Mouse (Mus musculus) spleen, postnatal 10 days (tissue): ENCODE measurements around the gene Ndufa5.
A peak's percentile ranks its signal among the peaks of the same experiment; 100 is the strongest.

Experiments used
- DNase-seq, 2 experiments: peaks; one replicate each; pipeline ENCODE4 v3.0.0; 2021 to 2022; ENCODE audit warnings: low spot score in 2 of 2

Ndufa5 gene

DNA sequence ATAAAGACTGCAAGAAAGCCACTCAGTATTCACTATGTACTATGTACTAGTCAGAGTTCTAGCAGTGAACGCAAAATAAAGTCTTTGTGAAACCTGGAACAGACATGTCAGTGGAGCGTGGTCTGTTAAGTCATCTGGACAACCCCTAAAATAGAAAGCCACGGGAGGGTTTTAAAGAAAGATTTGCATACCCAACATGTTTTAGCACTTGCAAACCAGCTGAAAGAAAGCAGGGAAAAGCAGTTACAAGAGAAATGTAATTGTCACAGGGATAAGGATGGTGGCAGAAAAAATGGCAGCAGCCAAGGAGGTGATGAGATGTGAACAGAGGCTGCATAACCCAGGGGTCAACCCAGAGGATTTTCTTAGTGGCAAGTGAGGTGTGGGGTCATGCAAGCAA is 2.1 kb downstream of the Ndufa5 start:
- no peak for DNase-seq

DNA sequence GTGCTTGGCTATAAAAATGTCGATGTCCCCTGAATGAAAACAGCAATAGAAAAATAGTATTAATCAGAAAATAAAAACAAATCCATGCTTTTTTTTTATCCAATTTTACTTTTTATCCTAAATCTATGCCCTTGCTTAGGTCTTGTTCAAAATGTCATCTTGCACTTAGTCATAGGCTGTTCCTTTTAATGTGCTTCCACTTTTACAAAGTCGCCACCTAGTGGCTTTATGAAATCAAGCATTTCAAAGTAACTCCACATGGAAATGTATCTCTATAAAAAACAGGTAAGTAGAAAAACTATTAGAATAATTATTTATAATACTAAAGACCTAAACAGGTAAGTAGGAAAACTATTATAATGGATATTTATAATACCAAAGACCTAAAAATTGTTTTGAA is 11.6 kb downstream of the Ndufa5 start:
- DNase-seq = no peak

DNA sequence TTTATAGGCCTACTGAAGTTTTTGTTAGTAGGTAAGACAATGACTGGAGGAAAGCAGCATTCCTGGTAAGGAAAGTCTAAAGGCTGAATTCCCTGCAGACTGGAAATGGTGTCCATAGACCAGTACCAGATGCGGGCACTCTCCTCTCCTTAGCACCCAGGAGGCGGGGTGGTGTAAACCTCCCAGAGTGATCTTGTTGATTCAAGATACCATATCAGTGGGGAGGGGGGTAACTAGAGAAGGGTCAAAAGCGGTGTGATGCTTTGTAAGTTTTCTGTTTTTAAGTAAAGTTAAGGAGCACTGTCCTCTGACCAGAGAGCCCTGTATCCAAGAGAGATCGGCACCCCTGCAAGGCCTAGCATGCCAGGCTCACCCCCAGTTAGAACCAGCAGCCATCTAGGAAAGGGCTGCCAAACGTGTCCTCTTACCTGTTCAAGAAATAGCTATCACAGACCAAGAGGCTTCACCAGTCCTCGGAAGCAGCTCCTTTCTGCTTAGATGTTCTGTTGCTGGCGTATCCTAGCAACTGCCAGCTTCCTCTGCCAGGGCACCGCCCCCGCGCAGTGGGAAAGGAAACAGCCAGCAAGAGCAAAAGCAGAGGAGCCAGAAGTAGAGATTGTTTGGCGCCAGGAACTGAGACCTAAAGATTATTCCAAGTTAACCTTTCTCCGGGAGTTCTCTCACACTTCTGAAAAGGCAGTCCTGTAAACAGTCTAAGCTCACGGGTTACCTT is 13.1 kb downstream of the Ndufa5 start, which contains the start of gene Iqub:
Gene Iqub, minus strand, starts transcription at position 516 of the 733 bp plus-strand sequence.
- DNase-seq = peak in 1 of 2 experiments; percentile 25

DNA sequence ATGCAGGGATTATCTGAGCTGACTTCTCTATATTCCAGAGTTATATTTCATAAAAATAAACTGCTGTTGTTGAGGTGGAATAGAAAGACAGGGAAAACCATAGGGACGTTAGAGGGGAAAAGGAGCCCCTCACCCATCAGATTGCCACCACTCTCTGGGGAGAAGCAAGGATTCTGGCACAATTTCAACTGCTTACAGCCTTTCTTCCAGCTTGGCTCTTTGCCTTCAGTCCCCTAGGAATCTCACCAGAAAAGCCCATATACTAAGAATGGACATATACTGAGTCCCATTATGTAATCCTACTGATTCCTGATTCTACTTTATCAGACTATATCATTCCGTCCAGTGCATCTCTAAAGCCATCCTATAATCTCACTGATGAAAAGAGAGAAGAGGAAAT is 23.7 kb downstream of the Ndufa5 start:
- DNase-seq = no peak

DNA sequence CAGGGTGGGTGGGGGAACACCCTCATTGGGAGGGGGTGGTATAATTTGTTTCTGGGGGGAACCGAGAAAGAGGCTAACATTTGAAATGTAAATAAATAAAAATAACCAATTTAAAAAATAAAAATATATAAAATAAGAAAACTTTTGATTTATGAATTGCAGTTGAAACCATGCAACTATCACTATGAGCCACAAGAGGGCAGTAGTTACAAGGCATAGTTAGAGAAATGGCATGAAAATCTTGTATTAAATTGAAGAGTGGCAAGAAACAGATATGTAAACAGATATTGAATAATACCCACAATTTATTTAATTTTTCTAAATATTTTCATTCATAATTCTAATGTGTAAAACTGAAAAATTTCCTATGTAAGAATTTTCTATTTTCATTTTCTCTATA is 37.5 kb downstream of the Ndufa5 start:
- no peak for DNase-seq

DNA sequence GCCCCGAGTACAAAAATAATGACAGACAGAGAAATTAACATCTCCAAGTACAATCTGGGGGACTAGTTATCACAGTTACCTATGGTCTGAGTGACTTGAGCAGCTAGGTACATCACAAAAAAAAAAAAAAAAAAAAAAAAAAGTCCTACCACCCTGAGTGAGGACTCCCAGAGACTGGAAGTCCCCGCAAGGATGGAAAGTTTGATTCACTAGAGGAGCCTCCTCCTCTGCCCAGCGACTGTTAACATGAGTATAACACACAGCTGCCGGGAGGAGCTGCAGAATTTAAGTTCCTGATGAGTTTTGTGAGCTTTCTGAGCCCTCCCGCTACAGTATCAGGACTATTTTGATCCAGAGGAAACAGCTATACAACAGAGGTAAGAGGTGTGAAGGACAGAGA is 41.3 kb downstream of the Ndufa5 start:
- no peak for DNase-seq

DNA sequence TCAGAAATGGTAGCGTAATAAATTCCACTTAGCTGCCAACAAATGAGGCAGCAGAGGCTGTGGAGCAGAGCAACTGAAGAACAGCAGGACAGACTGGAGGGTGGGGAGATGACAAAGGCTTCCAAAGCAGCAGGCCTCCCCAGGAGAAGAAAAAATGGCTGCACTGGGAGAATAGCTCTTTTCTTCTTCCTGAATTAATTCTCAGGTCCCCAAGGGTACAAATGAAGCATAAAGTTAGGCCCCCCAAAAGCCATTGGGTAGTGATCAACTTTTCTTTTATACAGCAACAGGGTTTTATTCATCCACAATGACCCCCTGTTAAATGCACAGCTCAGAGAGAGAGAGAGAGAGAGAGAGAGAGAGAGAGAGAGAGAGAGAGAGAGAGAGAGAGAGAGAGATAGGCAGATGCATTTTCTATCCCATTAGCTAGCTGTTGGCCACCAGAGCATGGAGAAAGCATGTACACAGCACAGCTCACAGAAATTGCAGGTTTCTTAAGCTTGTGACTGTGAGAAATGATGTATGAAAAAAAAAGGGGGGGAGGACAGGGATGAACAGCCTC is 57.2 kb downstream of the Ndufa5 start:
- DNase-seq = no peak

DNA sequence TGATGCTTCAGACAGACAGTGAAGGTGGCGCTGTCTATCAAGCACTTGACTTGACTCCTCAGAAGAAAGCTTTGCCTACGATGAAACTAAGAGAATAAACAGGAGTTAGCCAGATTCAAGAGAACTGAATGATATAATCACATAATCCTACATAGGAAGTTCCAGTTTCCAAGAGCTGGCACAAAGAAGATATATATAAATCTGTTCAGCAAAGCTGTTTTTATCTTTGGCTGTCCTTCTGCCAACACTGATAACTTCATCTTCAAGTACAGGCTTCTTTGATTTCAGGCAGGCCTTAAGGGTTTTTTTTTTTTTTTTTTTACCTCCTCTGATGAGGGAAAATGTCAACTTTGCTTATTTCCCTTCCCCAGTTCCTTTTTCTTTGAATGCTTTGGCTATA is 57.7 kb downstream of the Ndufa5 start:
- DNase-seq = no peak
